Mouse (Mus musculus) forebrain, embryonic 12.5 days (tissue): ENCODE results near the gene Ccl22. TPM values are rescaled to one million over a fixed set of nuclear protein-coding genes. Genes with fewer than 3 reads are reported as not detected.
A peak's percentile ranks its signal among the peaks of the same experiment; 100 is the strongest.

Experiments
- ATAC-seq: fragments of 200-750 bp; cut with Nextera tagmentation; 2 replicates; pipeline ENCODE4 v1.8.0; 2017; ENCODE audit warnings: moderate TSS enrichment; ENCODE audit not compliant: low FRiP score
- H3K27ac ChIP-seq: fragments of 300-500 bp; sonication (generic); 2 replicates; pipeline ENCODE4 v1.5.1; 2016; ENCODE audit warnings: mild to moderate bottlenecking
- H3K27me3 ChIP-seq: fragments of 300-500 bp; sonication (generic); 2 replicates; pipeline ENCODE4 v1.6.1; 2016; ENCODE audit warnings: mild to moderate bottlenecking
- H3K36me3 ChIP-seq: fragments of 300-500 bp; sonication (generic); replicated peaks from 2 replicates; pipeline ENCODE4 v1.6.1; 2016; ENCODE audit warnings: mild to moderate bottlenecking
- H3K4me1 ChIP-seq: fragments of 300-500 bp; sonication (generic); 2 replicates; pipeline ENCODE4 v1.6.1; 2016
- H3K4me2 ChIP-seq: fragments of 300-500 bp; sonication (generic); 2 replicates; pipeline ENCODE4 v1.6.1; 2016; ENCODE audit warnings: mild to moderate bottlenecking, moderate library complexity
- H3K4me3 ChIP-seq: fragments of 300-500 bp; sonication (generic); replicated peaks from 2 replicates; pipeline ENCODE4 v1.5.1; 2016; ENCODE audit warnings: mild to moderate bottlenecking
- H3K9ac ChIP-seq: fragments of 300-500 bp; sonication (generic); 2 replicates; pipeline ENCODE4 v1.6.1; 2016; ENCODE audit warnings: mild to moderate bottlenecking
- H3K9me3 ChIP-seq: fragments of 300-500 bp; sonication (generic); 2 replicates; pipeline ENCODE4 v1.6.1; 2016
- WGBS: fragments of 180-500 bp; shearing (Covaris S2); methylation state at CpG from one replicate; pipeline ENCODE4 v1.1.7; 2016; 5-methylcytosine and 5-hydroxymethylcytosine counted together
- polyA plus RNA-seq: library from polyadenylated mRNA; unstranded; fragments of >200 nt; fragmentation: Nextera tagmentation; extraction: Ambion mirVana; gene quantifications from 2 replicates; pipeline ENCODE4 v1.2.1, GENCODE M21; 2016

Ccl22 gene
- not detected in 2 replicates for polyA plus RNA-seq

GRCm38 (mm10) chr8:94745476-94746184, at the start of gene Ccl22:
Ccl22 (plus strand) TSS chr8:94745590.
- H3K9ac ChIP-seq = no peak within 1 kb of the TSS
- WGBS = 93% methylated on average over 7 of the region's 7 CpGs
- no peak within 1 kb of the TSS for H3K27ac ChIP-seq
- H3K27me3 ChIP-seq = no peaks in the 10 kb centered on the region
- no peaks in the 10 kb centered on the region for H3K36me3 ChIP-seq
- no peaks in the 10 kb centered on the region for H3K9me3 ChIP-seq
- no peak for ATAC-seq
- H3K4me3 ChIP-seq = no peak within 1 kb of the TSS
- H3K4me1 ChIP-seq = no peaks in the 10 kb centered on the region
- H3K4me2 ChIP-seq = no peak within 1 kb of the TSS

DNA sequence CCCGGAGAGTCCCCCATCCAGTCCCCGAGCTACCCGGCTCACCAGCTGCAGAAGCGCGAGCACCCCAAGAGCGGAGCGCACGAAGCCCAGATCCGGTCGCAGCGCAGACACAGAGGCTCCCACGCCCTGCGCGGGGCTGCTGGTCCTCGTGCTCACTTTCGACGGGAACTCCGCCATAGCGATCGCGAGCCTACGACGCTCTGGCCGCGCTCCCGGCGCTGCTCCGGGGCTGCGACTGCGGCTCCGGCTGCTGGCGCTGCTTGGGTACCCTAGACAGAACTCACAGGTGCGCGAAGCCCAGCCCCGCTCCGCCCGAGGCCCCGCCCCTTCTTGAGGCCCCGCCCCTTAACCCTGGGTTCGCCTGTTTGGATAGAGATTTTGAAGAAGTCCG, 49.4 kb upstream of the Ccl22 start, which contains the start of gene Pllp:
Pllp (minus strand) TSS at position 285 of the 391 bp plus-strand sequence.
- Histone ChIP-seq H3K4me2 (peak within 1 kb of the TSS; percentile 70), H3K9ac (0 out of 2 replicates have a peak within 1 kb of the TSS, but pooled peaks have one; percentile 3), H3K27ac (no peak within 1 kb of the TSS), H3K9me3 (no peaks in the 10 kb centered on the region), H3K4me1 (peaks cover 21% of the 10 kb centered on the region), H3K36me3 (no peaks in the 10 kb centered on the region), H3K27me3 (peaks cover 69% of the 10 kb centered on the region), H3K4me3 (peak within 1 kb of the TSS; percentile 41)
- WGBS = 1% methylated on average over 41 of the region's 41 CpGs
- peak; percentile 61; the same call in 1 of the 2 replicates for ATAC-seq

- ATAC-seq = no peak
Observed at GRCm38 (mm10) chr8:94696566-94696965, 48.8 kb upstream of the Ccl22 start.

GRCm38 (mm10) chr8:94697956-94698355, 47.4 kb upstream of the Ccl22 start:
- no peak overlapping the region for H3K27ac ChIP-seq
- peaks cover 53% of the 10 kb centered on the region for H3K27me3 ChIP-seq
- H3K4me1 ChIP-seq = peaks cover 24% of the 10 kb centered on the region
- H3K9me3 ChIP-seq = no peaks in the 10 kb centered on the region
- no peak overlapping the region for H3K9ac ChIP-seq
- no peak overlapping the region for H3K4me2 ChIP-seq
- 78% methylated on average over 6 of the region's 6 CpGs for WGBS
- no peak overlapping the region for H3K4me3 ChIP-seq
- ATAC-seq = no peak
- H3K36me3 ChIP-seq = no peaks in the 10 kb centered on the region

More at GRCm38 (mm10) chr8:94696566-94696965, 48.8 kb upstream of the Ccl22 start:
- peaks cover 66% of the 10 kb centered on the region for H3K27me3 ChIP-seq
- H3K9me3 ChIP-seq = no peaks in the 10 kb centered on the region
- WGBS = 54% methylated on average over 3 of the region's 3 CpGs
- H3K4me3 ChIP-seq = no peak overlapping the region
- peaks cover 21% of the 10 kb centered on the region for H3K4me1 ChIP-seq
- H3K9ac ChIP-seq = no peak overlapping the region
- H3K4me2 ChIP-seq = peak overlapping the region; percentile 70
- H3K36me3 ChIP-seq = no peaks in the 10 kb centered on the region
- no peak overlapping the region for H3K27ac ChIP-seq

- Histone ChIP-seq H3K27ac (no peak overlapping the region), H3K36me3 (no peaks in the 10 kb centered on the region), H3K9ac (no peak overlapping the region), H3K4me3 (no peak overlapping the region), H3K9me3 (no peaks in the 10 kb centered on the region), H3K27me3 (peaks cover 39% of the 10 kb centered on the region), H3K4me2 (no peak overlapping the region), H3K4me1 (peaks cover 22% of the 10 kb centered on the region)
- ATAC-seq = no peak
- 66% methylated on average over 16 of the region's 16 CpGs for WGBS
Observed at GRCm38 (mm10) chr8:94699366-94699765, 46.0 kb upstream of the Ccl22 start.

- Histone ChIP-seq H3K4me2 (no peak overlapping the region), H3K36me3 (no peaks in the 10 kb centered on the region), H3K4me1 (peaks cover 12% of the 10 kb centered on the region), H3K4me3 (no peak overlapping the region), H3K9me3 (no peaks in the 10 kb centered on the region), H3K27ac (no peak overlapping the region), H3K27me3 (peaks cover 28% of the 10 kb centered on the region), H3K9ac (no peak overlapping the region)
- WGBS = 85% methylated on average over 4 of the region's 4 CpGs
- no peak for ATAC-seq
Observed at GRCm38 (mm10) chr8:94700421-94700935, 44.9 kb upstream of the Ccl22 start.

- Histone ChIP-seq H3K9me3 (no peaks in the 10 kb centered on the region), H3K4me1 (peaks cover 4% of the 10 kb centered on the region; the same call in 1 of the 2 replicates), H3K4me2 (peak overlapping the region; percentile 54), H3K9ac (0 out of 2 replicates have a peak overlapping the region, but pooled peaks have one; percentile 49), H3K27ac (no peak overlapping the region), H3K27me3 (peaks cover 15% of the 10 kb centered on the region), H3K4me3 (peak overlapping the region; percentile 50; the same call in 1 of the 2 replicates), H3K36me3 (no peaks in the 10 kb centered on the region)
- WGBS = 80% methylated on average over 3 of the region's 3 CpGs
- no peak for ATAC-seq
Observed at GRCm38 (mm10) chr8:94702156-94702555, 43.2 kb upstream of the Ccl22 start.

- Histone ChIP-seq H3K27ac (peak overlapping the region; percentile 56), H3K4me2 (peak overlapping the region; percentile 54), H3K9ac (peak overlapping the region; percentile 49), H3K9me3 (no peaks in the 10 kb centered on the region), H3K4me1 (peaks cover 4% of the 10 kb centered on the region; the same call in 1 of the 2 replicates), H3K27me3 (peaks cover 8% of the 10 kb centered on the region), H3K4me3 (peak overlapping the region; percentile 50), H3K36me3 (no peaks in the 10 kb centered on the region)
- WGBS = under 1% methylated on average over 35 of the region's 35 CpGs
- peak; percentile 81 for ATAC-seq
Observed at GRCm38 (mm10) chr8:94702844-94703813, 42.3 kb upstream of the Ccl22 start.

DNA sequence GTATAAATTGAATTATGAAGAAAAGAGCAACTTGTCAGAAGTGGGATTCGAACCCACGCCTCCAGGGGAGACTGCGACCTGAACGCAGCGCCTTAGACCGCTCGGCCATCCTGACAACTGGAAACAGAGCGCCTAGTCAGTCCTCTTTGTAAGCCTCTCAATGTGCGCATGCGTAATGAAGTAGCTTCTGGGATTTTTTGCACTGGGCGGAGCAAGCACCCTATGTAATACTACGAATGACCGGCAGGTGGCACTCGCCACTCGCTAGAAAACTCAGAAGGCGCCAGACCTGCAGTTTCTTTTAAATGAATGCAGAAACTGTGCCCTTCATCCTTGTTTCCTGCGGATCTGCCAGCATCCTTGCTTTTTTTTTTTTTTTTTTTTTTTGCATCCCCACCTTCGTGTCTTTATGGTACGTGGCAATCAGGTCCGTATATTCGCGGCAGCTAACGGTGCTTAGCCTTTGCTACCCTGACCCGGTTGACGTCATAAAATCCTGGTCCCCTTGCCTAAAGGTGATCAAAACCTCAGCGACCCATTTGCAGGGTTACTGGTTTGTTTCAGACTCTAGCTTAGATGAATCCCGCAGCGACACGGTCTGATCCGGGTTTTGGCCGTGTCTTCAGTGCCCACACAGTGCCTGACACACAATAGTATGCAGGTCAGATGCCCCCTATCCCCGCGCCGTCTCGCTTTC, 41.3 kb upstream of the Ccl22 start:
- Histone ChIP-seq H3K36me3 (no peaks in the 10 kb centered on the region), H3K27ac (0 out of 2 replicates have a peak overlapping the region, but pooled peaks have one; percentile 31), H3K4me3 (peak overlapping the region; percentile 52), H3K4me1 (peaks cover 4% of the 10 kb centered on the region; the same call in 1 of the 2 replicates), H3K9me3 (no peaks in the 10 kb centered on the region), H3K4me2 (peak overlapping the region; percentile 59), H3K27me3 (0 out of 2 replicates have a peak, but pooled peaks cover 4% of the 10 kb centered on the region), H3K9ac (peak overlapping the region; percentile 61)
- peak; percentile 90 for ATAC-seq
- under 1% methylated on average over 35 of the region's 35 CpGs for WGBS

DNA sequence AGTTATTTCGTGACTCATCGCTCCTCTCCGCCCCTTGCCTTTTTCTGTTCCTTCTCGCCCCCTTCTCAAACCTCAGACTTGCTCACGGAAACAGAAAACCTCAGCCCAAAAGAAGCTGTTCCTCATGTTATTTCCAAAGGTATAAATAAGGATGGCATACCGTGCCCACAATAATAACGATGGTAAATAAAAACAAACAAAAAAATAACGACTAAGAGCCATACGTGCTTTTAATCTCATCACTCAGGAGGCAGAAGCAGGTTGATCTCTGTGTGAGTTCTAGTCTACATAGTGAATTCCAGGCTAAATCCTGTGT, 40.8 kb upstream of the Ccl22 start:
- ATAC-seq = no peak
- WGBS = 18% methylated on average over 9 of the region's 9 CpGs
- no peaks in the 10 kb centered on the region for H3K36me3 ChIP-seq

GRCm38 (mm10) chr8:94705581-94706245, 39.7 kb upstream of the Ccl22 start:
- WGBS = 87% methylated on average over 10 of the region's 10 CpGs
- Histone ChIP-seq H3K4me3 (no peak overlapping the region), H3K36me3 (no peaks in the 10 kb centered on the region), H3K4me2 (no peak overlapping the region), H3K9ac (no peak overlapping the region), H3K27ac (no peak overlapping the region), H3K27me3 (0 out of 2 replicates have a peak, but pooled peaks cover 4% of the 10 kb centered on the region), H3K4me1 (peaks cover 4% of the 10 kb centered on the region; the same call in 1 of the 2 replicates), H3K9me3 (no peaks in the 10 kb centered on the region)
- ATAC-seq = no peak

More for the DNA sequence above, 40.8 kb upstream of the Ccl22 start:
- Histone ChIP-seq H3K4me1 (peaks cover 4% of the 10 kb centered on the region; the same call in 1 of the 2 replicates), H3K4me3 (peak overlapping the region; percentile 52), H3K9ac (peak overlapping the region; percentile 61), H3K9me3 (no peaks in the 10 kb centered on the region), H3K4me2 (peak overlapping the region; percentile 59), H3K27ac (0 out of 2 replicates have a peak overlapping the region, but pooled peaks have one; percentile 31), H3K27me3 (0 out of 2 replicates have a peak, but pooled peaks cover 4% of the 10 kb centered on the region)
